Mouse (Mus musculus): ENCODE data around the gene Tmem199.

DNA sequence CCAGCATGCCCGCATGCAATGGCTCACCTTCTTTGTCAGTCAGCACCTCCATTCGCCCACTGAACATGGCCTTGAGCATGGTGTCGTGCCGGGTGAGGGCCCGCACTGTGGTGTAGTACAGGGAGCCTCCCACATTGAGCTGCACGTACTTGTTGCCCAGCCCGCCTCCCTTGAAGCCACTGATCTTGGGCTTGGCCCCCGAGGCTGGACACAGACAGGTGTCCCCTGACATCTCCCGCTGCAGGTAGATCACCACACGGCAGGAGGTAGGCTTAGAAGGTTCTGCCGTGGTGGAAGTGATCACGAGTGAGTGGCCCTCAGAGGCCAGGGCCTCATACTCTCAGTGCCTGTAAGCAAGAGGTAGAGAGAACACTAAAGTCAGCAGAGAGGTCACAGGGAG lies 18.0 kb upstream of the Tmem199 start:
- TF ChIP-seq EP300 (IDR thresholded peaks at IDR 0.05; ENCODE audit: low read depth) (no peak), CTCF (IDR thresholded peaks at IDR 0.05; ENCODE audit: low read depth) (no peak)

Data from liver, postnatal 0 days (tissue).